8 mouse cellular contexts compared by ENCODE assay signal in genomic region chr2:52471545-52472291, GRCm38 (mm10). TPM values are rescaled to one million over a fixed set of nuclear protein-coding genes. Genes with fewer than 3 reads are reported as not detected.
A peak's percentile ranks its signal among the peaks of the same experiment; 100 is the strongest.
DNase-seq lines count a peak whose midpoint lies in the region; ATAC-seq lines count a peak whose summit lies in the region.
"Had no signal": no experiment of that assay in that cellular context is flagged by ENCODE, and none has a peak within 500 bp of the region (broad histone marks: within the 10 kb centered on the region; RNA-seq: fewer than 3 reads in every experiment).

No protein-coding gene starts in this region.

- peaks cover 29% of the 10 kb centered on the region for H3K27me3 ChIP-seq in hindbrain, embryonic 10.5 days (ENCODE audit: insufficient read depth, poor library complexity, severe bottlenecking)
- H3K27me3 ChIP-seq in hindbrain, embryonic 13.5 days, result no peaks in the 10 kb centered on the region

- no peaks in the 10 kb centered on the region for H3K9me3 ChIP-seq in hindbrain, embryonic 10.5 days
- H3K9me3 ChIP-seq in hindbrain, embryonic 13.5 days, result no peaks in the 10 kb centered on the region

- no peaks in the 10 kb centered on the region for H3K4me1 ChIP-seq in hindbrain, embryonic 10.5 days (replicated peaks)
- no peaks in the 10 kb centered on the region for H3K4me1 ChIP-seq in hindbrain, embryonic 13.5 days (replicated peaks)

- ATAC-seq in hindbrain, embryonic 13.5 days (ENCODE audit: low FRiP score), result no peak

- H3K4me2 ChIP-seq in hindbrain, embryonic 13.5 days, result no peak overlapping the region

- no peak overlapping the region for H3K27ac ChIP-seq in hindbrain, embryonic 10.5 days
- H3K27ac ChIP-seq in hindbrain, embryonic 13.5 days, result no peak overlapping the region

- WGBS in hindbrain, embryonic 10.5 days, result 49% methylated on average over 4 of the region's 4 CpGs
- WGBS in hindbrain, embryonic 13.5 days, result 57% methylated on average over 4 of the region's 4 CpGs

- no peak overlapping the region for H3K9ac ChIP-seq in hindbrain, embryonic 13.5 days

- peak; percentile 21 for DNase-seq in hindbrain, embryonic 10.5 days (ENCODE audit: low spot score)
- DNase-seq in cerebellum, adult 9-10 months, result peak; percentile 46
- peak; percentile 25 for DNase-seq in forelimb bud, embryonic 11.5 days (ENCODE audit: low read depth, low spot score)
- DNase-seq in lung, postnatal 14 days, result peak; percentile 28
- DNase-seq in left cerebral cortex, adult 9 months (ENCODE audit: low spot score in 2 of 2), result no peak
- no peak for DNase-seq in retina, postnatal 1 day
- DNase-seq: kidney, adult 18-20 months had no signal

- no peak overlapping the region for H3K4me3 ChIP-seq in hindbrain, embryonic 10.5 days
- H3K4me3 ChIP-seq in hindbrain, embryonic 13.5 days, result no peak overlapping the region

- H3K36me3 ChIP-seq in hindbrain, embryonic 10.5 days, result no peaks in the 10 kb centered on the region
- H3K36me3 ChIP-seq in hindbrain, embryonic 13.5 days, result peaks cover 44% of the 10 kb centered on the region

RNA-seq across cellular contexts. Expression of gene Arl5a, which starts 47.0 kb away (rescaled TPM):
- polyA plus RNA-seq in hindbrain, embryonic 10.5 days (2016; fragmentation: Nextera tagmentation; extraction: Ambion mirVana), result 36.4 and 48.1 TPM in 2 replicates
- polyA plus RNA-seq in hindbrain, embryonic 13.5 days (2015; fragmentation: Nextera tagmentation; extraction: Ambion mirVana), result 39.9 and 40.2 TPM in 2 replicates

Comparison
In these comparisons a context has a peak if more than half of its experiments do, and no peak if none do; other contexts are left out.
1. DNase-seq: peak in hindbrain, embryonic 10.5 days (single experiment), cerebellum, adult 9-10 months (single experiment), forelimb bud, embryonic 11.5 days (single experiment) and lung, postnatal 14 days (single experiment); none in left cerebral cortex, adult 9 months (0 of 2) and retina, postnatal 1 day (single experiment).